Mouse (Mus musculus) liver (tissue): ENCODE measurements around the gene Ddx23.

ENCODE experiments used
- DNase-seq: peaks from one replicate; pipeline ENCODE4 v3.0.0-alpha.2; 2020; ENCODE audit warnings: mixed read lengths

Ddx23 gene

DNA sequence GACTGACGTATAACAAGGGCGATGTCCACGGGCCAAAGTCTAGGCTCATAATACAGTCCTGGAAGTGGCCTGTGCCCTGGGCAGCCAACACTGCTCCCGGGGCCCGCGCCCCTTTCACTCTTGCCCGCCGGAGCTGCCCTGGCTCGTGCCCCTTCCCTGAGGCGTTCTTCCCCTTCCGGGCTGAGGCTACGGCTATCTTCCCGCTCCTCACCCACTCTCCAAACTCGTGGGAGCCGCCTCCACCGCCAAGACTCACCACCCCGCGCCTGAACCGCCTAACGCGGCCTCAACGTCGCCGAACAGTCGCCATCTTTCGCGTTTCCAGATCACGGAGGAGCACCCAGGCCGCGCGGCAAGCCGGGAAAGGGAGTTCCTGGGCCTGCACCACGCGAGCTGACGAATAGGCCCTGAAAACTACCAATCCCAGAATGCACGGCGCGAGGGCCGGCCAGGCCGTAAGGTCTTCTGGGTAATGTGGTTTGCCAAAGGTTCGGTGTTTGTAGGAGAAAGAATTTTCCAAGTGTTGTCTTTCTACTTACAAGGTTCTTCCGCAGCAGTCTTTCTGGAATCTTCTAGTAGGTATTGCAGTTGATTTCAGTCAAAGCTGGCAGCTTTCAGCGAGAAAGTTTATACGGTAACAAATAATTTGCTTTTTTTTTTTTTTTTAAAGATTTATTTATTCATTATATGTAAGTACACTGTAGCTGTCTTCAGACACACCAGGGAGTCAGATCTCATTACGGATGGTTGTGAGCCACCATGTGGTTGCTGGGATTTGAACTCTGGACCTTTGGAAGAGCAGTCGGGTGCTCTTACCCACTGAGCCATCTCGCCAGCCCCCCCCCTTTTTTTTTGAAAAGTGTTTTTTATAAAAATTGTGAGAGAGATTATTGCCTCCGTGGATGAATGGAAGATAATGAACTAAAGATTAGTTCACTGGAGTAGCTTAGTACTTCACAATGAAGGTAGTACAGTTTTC, at the start of gene Ddx23:
Ddx23 (minus strand) TSS at position 328 of the 979 bp plus-strand sequence.
- DNase-seq, result peak; percentile 96

- peak; percentile 78 for DNase-seq
Measured at GRCm38 (mm10) chr15:98710442-98710841, 47.7 kb upstream of the Ddx23 start.

- peak; percentile 67 for DNase-seq
Measured at GRCm38 (mm10) chr15:98707766-98708372, 45.2 kb upstream of the Ddx23 start, which contains the start of gene Ccdc65. Ccdc65 (plus strand) TSS chr15:98708207.

DNA sequence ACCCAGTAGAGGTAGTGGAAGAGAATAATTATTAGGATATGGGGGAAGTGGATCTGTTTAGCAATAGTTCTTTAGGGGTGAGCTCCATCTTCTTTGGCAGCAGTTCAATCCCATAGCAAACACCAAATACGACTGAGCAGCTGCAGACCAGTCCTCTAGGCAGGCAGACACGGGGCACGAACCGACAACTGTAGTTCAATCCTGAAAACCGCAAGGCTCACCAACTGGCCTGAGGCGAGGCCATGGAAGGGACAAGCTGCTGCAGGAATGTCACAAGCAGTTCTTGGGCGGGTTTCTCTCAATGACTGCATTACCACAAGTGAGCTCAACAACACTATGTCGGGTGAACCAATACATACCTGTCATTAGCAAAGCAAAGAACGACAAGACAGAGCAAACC, 41.6 kb upstream of the Ddx23 start:
- no peak for DNase-seq

DNA sequence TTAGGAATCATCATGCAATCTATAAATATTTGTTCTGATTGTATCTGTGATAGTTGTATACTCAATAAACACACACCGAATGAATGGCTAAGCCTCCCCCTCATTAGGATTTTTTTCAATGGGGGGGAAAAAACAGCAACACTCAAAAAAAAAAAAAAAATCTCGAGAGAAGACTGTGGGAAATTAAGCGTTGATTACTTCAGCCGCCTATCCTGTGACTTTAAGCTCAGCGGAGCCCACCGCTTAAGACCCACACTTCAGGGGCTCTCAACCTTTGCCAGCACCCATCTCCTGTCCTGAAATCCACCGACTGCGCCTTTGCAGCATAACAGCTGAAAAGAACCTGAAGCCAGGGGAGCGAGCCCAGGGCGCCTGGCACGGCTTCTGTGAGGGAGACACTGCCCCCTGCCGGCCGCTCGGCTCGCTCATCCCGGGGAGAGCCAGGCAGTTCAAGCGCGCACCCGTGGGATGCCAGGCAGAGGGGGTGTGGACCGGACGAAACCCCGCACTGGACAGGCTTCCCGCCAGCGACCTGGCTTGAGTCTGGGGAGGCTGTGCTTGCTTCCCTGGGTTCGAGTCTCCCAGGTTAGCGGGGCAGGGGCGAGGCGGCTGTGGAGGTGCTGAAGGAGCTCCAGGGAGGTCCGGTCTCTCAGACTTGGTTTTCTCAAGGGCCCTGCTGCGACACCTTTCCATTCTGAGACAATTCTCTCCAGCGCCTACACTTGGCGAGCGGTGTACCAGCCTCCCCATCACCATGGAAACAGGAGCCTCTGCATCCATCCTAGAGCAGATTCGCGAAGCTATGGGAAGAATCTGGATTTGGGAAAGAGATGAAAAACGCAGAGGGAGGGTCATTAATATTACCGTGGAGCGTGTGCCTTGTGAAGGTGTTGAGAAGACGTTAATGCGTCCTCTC, 36.8 kb upstream of the Ddx23 start:
- DNase-seq, result peak; percentile 82

DNA sequence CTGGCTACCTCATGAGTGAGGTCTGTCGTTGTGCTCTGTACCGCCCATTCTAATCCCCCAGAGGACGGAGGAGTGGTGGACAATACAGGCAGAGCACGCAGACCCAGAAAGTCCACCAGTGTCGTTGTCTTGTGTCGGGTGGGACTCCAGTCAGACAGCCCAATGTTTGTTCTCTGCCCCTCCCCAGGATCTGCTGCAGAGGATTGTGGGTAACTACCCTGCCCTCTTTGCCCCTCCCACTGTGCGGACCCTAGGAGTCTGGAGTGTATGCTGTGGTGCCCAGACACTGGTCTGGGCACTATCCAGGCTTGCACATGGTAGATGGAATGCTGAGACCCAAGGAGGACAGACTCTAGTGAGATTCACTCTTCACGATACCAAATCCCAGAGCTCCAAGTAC, 33.5 kb upstream of the Ddx23 start:
- DNase-seq, result no peak

DNA sequence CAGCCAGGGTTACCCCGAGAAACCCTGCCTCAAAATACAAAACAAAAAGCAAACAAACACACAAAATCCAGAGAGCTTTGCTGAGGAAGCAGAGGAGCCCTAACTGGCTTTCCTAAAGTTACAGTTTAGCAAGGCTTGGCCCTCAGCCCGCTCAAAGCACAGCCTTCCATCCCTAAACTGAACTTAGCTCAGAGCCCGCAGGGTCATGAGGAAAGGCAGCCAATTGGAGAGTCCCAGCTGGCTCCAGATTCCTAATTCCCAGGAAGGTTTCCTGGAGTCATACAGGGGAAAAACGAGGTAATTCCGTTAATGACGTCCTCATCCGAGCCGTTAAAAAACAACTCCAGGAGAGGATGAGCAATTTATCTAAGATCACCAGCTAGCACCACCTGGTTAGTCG, 33.0 kb upstream of the Ddx23 start:
- no peak for DNase-seq

DNA sequence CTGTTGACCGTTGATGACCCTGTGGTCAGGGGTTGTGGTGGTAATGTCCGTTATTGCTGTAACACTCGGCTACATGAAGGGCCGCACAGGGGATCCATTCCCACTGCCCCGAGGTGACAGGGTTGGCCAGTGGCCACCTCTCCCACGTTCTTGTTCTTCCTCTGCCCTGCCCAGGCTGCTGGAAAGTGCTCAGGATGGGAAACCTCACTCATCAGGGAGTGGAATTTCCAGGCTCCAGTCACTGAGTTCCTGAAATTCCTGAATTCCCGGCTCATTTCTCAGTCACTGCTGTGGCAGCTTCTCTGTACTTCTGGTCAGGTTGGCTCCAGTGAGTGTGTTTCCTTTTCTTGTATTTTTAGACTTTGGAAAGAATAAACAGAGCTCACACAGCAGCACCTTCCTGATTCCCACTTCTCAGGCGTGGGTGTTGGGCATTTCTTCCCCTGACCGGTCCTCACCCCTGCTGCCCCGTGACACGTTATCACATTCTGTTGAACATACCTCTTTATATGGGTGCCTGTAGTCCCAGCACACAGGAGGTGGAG, 29.5 kb upstream of the Ddx23 start:
- no peak for DNase-seq

DNA sequence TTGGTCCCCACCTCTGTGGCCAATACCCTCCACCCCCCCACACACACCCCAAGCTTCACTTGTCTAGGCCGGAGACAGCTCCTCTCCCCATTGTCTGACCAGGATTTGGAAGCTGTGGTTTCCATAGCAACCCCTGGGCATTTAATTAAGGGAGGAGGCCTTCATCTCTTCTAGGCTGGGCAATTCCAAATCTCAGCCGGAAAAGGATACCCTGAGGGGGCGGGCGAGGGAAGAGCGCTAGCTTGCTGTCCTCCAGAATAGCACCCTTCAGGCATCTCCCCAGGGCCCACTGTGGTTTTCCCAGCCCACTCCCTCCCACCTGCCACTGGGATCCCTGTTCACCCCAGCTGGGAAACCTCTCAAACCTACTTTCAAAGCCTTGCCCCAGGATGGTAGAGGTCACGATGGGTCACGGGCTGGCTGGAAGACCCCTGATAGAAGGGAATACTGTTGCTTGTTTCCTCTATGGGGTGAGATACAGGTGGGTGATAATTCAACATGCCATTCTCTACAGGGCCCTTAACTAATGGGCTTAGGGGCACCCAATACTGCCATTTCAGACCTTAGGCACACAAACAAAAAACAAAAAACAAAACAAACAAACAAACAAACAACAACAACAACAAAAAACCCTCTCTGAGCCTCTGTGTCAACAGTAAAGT, 28.9 kb upstream of the Ddx23 start:
- DNase-seq, result no peak

DNA sequence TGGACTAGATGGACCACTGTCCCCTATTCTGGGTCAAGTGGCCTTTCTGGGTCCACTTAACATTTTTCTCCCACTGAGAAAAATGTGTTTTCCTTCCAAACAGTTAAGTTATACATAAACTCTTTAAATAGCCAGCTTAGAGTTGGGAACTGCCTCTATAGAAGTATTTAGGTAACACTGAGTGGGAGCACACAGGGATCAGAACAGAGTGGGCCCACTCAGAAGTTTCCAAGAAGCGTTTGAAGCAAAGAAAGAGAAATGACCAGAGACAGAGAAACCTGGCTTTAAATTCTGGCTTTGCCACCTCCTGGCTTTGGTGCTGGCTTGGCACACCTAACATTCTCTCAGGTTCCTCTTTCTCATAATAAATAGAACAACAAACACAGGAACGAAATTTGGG, 27.0 kb upstream of the Ddx23 start:
- no peak for DNase-seq

GRCm38 (mm10) chr15:98685926-98686325, 23.2 kb upstream of the Ddx23 start:
- DNase-seq, result no peak

- no peak for DNase-seq
Measured at GRCm38 (mm10) chr15:98683746-98684145, 21.1 kb upstream of the Ddx23 start.

DNA sequence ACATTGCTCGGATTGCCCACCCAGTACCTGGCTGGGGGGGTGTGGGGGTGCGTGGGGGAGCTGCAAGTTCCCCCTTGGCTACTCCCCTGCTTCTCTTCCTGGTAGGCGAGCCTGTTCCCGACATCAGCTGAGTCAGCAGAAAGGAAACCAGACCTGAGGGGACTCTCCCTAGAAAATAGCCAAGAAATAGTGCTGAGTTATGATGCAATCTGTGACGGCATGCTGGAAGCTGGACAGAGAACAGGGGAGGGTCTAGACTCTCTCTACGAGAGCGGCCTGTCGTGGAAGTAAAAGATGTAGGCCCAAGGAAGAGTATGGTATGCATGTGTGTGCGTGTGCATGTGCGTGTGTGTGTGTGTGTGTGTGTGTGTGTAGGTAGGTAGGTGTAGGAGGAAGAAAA, 20.5 kb upstream of the Ddx23 start:
- no peak for DNase-seq

- DNase-seq, result no peak
Measured at GRCm38 (mm10) chr15:98681633-98682032, 18.9 kb upstream of the Ddx23 start.

GRCm38 (mm10) chr15:98680660-98681059, 18.0 kb upstream of the Ddx23 start:
- no peak for DNase-seq

DNA sequence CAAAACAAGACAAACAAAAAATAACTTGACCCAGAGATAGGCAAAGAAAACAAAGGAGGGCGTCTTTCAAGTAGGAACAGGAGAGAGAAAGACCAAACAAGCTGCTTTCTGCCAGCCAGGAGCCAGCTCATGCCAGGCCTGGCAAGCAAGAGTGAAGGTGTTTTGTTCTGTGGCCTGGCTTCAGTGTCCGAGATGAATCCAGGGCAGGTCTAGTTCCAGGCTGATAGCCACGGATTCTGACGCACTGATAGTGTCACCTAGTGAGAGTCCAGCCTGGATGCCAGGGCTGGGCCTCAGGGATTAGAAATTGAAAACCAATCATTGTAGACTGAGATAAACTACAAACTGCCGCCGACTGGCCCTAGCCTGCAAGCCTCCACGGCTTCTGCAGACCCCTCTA, 15.3 kb upstream of the Ddx23 start:
- DNase-seq, result no peak

- DNase-seq, result peak; percentile 78
Measured at GRCm38 (mm10) chr15:98676940-98677728, 14.4 kb upstream of the Ddx23 start, which contains the start of gene Rnd1. Rnd1 (minus strand) TSS chr15:98677461.

DNA sequence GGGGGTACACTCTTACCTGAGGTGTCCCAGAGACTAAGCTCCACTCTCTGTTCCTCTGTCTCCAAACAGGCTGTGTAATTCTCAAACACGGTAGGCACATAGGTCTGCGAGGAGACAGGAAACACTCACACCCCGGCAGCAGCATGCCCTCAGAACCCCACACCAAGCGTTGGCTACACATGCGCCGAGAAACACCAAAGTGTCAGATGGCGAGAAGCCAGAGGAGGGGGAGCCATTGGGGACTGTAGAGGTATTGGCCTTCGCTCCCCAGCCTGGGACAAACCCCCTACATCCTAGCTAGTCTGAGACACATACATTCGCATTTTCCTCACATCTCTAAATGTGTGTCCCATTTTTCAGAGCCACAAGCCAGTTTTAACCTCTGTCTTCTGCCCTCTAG, 13.8 kb upstream of the Ddx23 start:
- no peak for DNase-seq

- DNase-seq, result no peak
Measured at GRCm38 (mm10) chr15:98675634-98676250, 13.0 kb upstream of the Ddx23 start.

GRCm38 (mm10) chr15:98674994-98675545, 12.4 kb upstream of the Ddx23 start:
- DNase-seq, result no peak
